Mouse (Mus musculus): Measurements from ENCODE around the gene H2-Ke6.

H2-Ke6 gene

DNA sequence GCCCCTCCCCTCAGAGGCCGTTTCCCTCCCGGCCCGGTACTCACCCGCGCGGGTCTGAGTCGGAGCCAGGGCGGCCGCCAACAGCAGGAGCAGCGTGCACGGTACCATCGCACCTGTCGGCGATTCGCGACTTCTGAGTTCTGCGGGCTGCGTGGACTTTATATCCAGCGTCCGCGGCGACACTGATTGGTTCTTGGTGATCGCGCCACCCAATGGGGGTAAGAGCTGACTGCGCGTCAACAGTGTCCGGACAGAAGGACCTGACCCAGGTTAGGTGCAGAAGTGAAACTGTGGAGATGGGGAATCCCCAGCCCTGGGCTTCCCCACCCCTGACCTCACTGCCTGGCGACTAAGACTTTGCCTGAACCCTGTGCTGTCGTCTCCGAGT is 27.7 kb downstream of the H2-Ke6 start, which contains the start of gene H2-K1:
Gene H2-K1 (minus strand): TSS at position 198 of the 388 bp plus-strand sequence.
- in situ Hi-C loops (cut with MboI, MseI) = no loop called here

DNA sequence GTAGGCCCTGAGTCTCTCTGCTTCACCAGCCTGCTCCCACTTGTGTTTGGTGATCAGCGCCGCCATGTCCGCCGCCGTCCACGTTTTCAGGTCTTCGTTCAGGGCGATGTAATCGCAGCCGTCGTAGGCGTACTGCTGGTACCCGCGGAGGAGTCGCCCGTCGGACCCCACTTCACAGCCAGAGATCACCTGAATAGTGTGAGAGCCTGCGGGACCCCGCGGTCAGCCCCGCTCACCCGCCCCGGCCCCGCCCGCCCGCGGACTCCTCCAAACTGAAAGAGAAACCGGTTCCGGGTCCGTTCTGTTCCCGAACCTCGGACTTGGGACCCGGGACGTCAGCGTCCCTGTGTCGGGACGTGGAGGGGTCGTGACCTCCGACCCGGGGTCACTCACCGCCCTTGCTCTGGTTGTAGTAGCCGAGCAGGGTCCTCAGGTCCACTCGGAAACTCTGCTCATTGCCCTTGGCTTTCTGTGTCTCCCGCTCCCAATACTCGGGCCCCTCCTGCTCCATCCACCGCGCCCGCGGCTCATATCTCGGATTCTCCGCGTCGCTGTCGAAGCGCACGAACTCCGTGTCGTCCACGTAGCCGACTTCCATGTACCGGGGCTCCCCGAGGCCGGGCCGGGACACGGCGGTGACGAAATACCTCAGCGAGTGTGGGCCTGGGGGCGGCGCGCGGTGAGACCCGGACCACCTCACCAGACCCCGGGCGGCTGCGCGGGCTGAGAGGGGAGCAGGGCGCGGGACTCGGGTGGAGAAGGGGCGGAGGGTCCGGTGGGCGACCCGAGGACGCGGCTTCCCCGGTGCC is 28.3 kb downstream of the H2-Ke6 start:
- in situ Hi-C loops (cut with MboI, MseI) = loop anchor here (25.0 kb wide), 1 partner anchor 1438 kb away; the partner anchor contains the start of gene H2-Q7

DNA sequence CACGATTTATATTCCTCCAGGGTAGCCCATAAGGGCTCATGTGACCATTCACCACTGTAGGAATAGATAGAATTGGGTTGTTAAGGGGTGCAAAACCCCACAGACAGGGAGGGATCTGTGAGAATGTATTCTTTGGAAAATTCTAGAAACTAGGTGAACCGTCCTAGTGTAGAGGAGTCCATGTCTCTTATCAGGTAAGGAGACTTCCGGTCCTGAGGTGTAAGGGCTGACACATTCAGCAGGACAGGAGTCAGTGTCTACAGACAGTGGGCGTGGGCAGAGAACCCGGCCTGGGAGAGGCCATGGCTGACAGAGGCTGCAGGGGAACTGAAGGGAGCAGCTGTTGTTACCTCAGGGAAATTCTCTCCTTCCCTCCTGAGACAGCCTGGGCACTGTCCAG is 29.2 kb downstream of the H2-Ke6 start:
- in situ Hi-C loops (cut with MboI, MseI) = loop anchor here (25.0 kb wide), 1 partner anchor 1439 kb away; the partner anchor contains the start of gene H2-Q7

DNA sequence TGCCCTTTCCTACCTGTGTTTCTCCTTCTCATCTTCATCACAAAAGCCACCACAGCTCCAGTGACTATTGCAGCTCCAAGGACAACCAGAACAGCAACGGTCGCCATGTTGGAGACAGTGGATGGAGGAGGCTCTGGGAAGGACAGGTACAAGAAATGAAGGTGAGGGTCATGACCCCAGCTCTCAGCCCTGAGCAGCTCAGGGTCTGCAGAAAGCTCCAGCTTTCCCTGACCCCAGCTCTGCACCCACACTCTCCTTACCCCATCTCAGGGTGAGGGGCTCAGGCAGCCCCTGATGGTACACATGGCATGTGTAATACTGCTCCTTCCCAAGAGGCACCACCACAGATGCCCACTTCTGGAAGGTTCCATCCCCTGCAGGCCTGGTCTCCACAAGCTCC is 30.8 kb downstream of the H2-Ke6 start:
- in situ Hi-C loops (cut with MboI, MseI) = loop anchor here (25.0 kb wide), 1 partner anchor 1440 kb away; the partner anchor contains the start of gene H2-Q7

DNA sequence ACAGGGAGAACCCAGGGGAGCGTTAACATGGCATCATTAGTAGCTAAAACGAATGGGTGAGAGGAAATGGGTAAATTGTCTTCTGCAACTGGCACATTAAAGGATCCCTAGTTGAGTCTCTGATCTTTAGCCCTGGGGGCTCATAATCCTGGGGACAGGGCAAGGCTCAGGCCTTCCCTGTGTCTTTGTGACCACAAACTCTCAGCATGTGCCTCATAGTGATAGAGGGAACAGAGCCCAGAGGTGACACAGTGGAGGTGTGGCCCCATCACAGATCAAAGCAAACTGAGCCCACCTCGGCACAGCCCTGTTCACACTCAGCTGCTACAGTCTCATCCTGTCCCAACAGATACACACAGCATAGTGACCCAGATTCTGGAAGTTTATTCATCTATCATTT is 32.2 kb downstream of the H2-Ke6 start:
- in situ Hi-C loops (cut with MboI, MseI) = loop anchor here (25.0 kb wide), 1 partner anchor 1442 kb away; the partner anchor contains the start of gene H2-Q7

DNA sequence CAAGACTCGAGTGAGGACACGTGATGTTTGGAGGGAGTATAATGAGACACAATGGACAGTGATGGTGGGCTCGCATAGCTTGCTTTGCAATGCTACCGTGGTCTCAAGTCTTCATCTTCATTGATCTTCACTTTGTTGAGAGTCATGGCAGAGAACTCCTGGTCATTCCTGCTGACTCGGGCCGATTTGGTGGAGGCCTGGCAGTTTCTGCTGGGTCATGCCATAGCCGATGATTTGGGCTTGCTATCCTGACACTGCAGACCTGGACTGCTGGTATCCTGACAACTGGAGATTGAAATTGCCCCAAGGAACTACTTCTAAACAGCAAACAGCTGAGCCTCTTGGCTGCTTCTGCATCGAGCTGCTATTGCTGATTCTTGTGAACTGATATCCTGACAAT is 32.9 kb downstream of the H2-Ke6 start:
- in situ Hi-C loops (cut with MboI, MseI) = loop anchor here (25.0 kb wide), 1 partner anchor 1442 kb away; the partner anchor contains the start of gene H2-Q7

DNA sequence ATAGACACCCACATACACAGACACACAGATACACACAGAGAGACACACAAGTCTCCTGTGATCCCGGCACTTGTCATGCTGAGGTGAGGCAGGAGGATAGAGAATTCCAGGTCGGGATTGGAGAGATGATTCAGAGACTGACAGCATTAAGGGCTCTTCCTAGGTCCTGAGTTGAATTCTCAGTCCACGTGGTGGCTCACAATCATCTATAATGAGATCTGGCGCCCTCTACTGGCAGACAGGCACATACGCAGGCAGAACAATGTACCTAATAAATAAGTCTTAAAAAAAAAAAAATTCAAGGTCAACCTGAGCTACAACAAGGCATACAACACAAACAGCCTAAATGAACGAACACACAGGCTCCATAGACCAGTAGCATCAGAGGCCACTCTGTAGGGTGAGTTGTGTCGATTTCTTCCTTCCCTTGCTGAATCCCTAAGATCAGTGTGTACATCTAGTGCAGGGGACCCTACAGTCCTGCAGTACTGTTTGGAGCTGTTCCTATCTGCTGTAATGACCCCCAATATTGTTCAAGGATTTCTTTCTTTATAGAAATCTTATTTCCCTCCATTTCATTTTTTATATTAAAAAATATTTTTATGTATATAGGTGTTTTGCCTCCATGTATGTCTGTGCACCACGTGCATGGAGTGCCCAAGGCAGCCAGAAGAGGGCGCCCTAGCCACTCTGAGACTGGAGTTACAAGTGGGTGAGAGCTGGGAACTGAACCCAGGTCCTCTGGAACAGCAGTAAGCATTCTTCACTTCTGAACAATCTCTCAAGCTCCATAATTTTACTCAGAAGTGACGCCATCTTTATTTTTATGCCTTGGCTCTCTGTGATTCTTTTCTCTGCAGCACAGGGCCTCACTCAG is 35.8 kb downstream of the H2-Ke6 start:
- in situ Hi-C loops (cut with MboI, MseI) = loop anchor here (25.0 kb wide), 1 partner anchor 1445 kb away; the partner anchor contains the start of gene H2-Q7

GRCm38 (mm10) chr17:33982136-33982535 is 45.7 kb downstream of the H2-Ke6 start:
- in situ Hi-C loops (cut with MboI, MseI) = loop anchor here (25.0 kb wide), 1 partner anchor 1455 kb away; the partner anchor contains the start of gene H2-Q7

DNA sequence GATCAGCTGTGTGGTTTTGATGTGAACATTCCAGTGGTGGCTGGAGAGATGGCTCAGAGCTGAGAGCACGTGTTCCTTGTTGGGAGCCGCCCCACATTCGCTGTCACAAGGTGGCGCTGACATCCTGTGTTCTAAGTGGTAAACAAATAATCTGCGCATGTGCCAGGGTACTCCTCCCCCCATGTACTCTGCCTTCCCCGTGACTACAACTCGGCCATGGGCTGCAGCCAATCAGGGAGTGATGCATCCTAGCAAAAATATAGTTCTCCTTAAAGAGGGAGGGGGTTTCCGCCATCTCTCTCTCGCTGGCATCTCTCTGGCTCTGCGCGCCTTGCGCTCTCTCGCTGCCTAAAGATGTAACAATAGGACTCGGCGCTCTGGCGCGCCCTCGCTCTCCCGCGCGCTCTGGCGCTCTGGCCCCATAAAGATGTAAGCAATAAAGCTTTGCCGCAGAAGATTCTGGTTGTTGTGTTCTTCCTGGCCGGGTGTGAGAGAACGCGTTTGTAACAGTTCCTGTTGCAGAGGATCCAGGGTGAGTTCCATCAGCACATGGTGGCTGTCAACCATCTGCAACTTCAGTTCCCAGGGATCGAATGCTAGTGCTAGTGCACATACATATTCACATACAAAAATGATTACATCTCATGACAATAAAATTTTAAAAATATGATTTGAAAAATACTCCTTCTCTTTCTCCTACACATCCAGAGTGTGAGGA is 46.5 kb downstream of the H2-Ke6 start:
- in situ Hi-C loops (cut with MboI, MseI) = loop anchor here (25.0 kb wide), 1 partner anchor 1456 kb away; the partner anchor contains the start of gene H2-Q7

- in situ Hi-C loops (cut with MboI, MseI) = loop anchor here (25.0 kb wide), 1 partner anchor 1457 kb away; the partner anchor contains the start of gene H2-Q7
Observed at GRCm38 (mm10) chr17:33980181-33981035, 47.5 kb downstream of the H2-Ke6 start.

DNA sequence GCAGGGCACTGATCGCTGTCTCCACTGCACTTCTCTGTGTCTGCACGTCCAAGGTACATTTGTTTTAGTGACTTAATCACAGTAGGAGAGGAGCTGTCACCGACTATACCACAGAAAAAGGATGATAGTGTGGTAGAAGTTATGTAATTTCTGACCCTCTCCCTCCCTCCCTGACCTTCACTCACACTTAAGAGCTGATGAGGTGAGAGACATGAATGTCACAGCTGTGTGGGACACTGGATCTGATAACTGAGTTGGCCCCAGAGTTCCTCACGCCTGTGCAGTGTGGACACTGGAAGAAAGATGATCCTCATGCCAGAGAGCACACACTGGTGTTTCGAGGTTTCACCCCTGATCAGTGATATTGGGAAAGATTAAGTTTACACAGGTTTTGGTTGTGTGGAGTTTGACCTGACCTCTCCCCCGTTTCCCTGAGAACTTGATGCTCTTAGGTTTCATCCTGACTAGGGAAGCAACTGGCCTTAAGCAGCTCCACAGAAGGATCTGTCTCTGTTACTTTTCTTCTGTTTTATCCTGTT is 48.3 kb downstream of the H2-Ke6 start:
- in situ Hi-C loops (cut with MboI, MseI) = loop anchor here (25.0 kb wide), 1 partner anchor 1458 kb away; the partner anchor contains the start of gene H2-Q7

- in situ Hi-C loops (cut with MboI, MseI) = loop anchor here (25.0 kb wide), 1 partner anchor 1459 kb away; the partner anchor contains the start of gene H2-Q7
Observed at GRCm38 (mm10) chr17:33978631-33979031, 49.2 kb downstream of the H2-Ke6 start.

GRCm38 (mm10) chr17:33977861-33978557 is 49.9 kb downstream of the H2-Ke6 start:
- in situ Hi-C loops (cut with MboI, MseI) = loop anchor here (25.0 kb wide), 1 partner anchor 1459 kb away; the partner anchor contains the start of gene H2-Q7

Data from T-helper 2 cell (primary cell).